Mouse (Mus musculus): ENCODE measurements around the gene Cd109. TPM values are rescaled to one million over a fixed set of nuclear protein-coding genes. Genes with fewer than 3 reads are reported as not detected.

Cd109 gene
- total and polyA plus RNA-seq, 3 experiments, result 0.13 to 0.73 (median 0.52) TPM

GRCm38 (mm10) chr9:78649398-78649797, 34.1 kb downstream of the Cd109 start:
- dilution Hi-C loops (cut with MboI; ENCODE audit: extremely low pct_ligation_motif_present, extremely low pct_unique_long_range_greater_than_20kb, low sequenced_read_pairs), result no loop called here
- peaks cover 0 to 9% of the 10 kb centered on the region in 2 experiments; a peak in 2 of 4 replicates for H3K4me1 ChIP-seq (ENCODE audit: control insufficient read depth in 1 of 2, insufficient read depth in 2 of 2)
- no peak overlapping the region for H3K4me2 ChIP-seq (ENCODE audit: insufficient read depth, low read depth, poor library complexity, severe bottlenecking)
- no peaks in the 10 kb centered on the region for H3K36me3 ChIP-seq (replicated peaks in 1 of 2; ENCODE audit: control insufficient read depth in 1 of 2, insufficient read depth in 1 of 2, low read length in 1 of 2)
- H3K79me2 ChIP-seq (replicated peaks; ENCODE audit: control insufficient read depth, extremely low read depth, insufficient read depth, poor library complexity, severe bottlenecking), result no peaks in the 10 kb centered on the region
- no peak overlapping the region for H3K9ac ChIP-seq (ENCODE audit: insufficient read depth, low read depth)
- no peaks in the 10 kb centered on the region for H3K9me3 ChIP-seq (replicated peaks; ENCODE audit: low read length)
- in situ Hi-C loops (cut with MboI; ENCODE audit: low pct_ligation_motif_present, low pct_unique_long_range_greater_than_20kb, low sequenced_read_pairs), result no loop called here
- no peak overlapping the region for H3K27ac ChIP-seq (ENCODE audit: insufficient read depth, low read depth)
- H3K27me3 ChIP-seq (replicated peaks), result no peaks in the 10 kb centered on the region
- TF ChIP-seq JUND (conservative IDR thresholded peaks at IDR 0.05; ENCODE audit: low read depth, low read length) (no peak), SMC3 (IDR thresholded peaks at IDR 0.05; ENCODE audit: low read depth, low read length) (no peak), IRF4 (IDR thresholded peaks at IDR 0.05; ENCODE audit: low read depth, low read length) (no peak), E2F4 (IDR thresholded peaks at IDR 0.05; ENCODE audit: insufficient replicate concordance, low read depth, low read length) (no peak), CHD2 (IDR thresholded peaks at IDR 0.05; ENCODE audit: low read length) (no peak), MXI1 (IDR thresholded peaks at IDR 0.05; ENCODE audit: low read depth, low read length) (no peak), MAX (IDR thresholded peaks at IDR 0.05; ENCODE audit: low read length) (no peak), MEF2A (IDR thresholded peaks at IDR 0.05; ENCODE audit: borderline replicate concordance, low read depth, low read length) (no peak), POLR2AphosphoS2 (IDR thresholded peaks at IDR 0.05; ENCODE audit: low read depth, low read length) (no peak), USF1 (IDR thresholded peaks at IDR 0.05; ENCODE audit: low read depth, low read length) (no peak), GABPA (IDR thresholded peaks at IDR 0.05; ENCODE audit: insufficient replicate concordance, low read depth, low read length) (no peak), JUN (IDR thresholded peaks at IDR 0.05; ENCODE audit: insufficient read depth, low read depth, low read length) (no peak), ZC3H11A (IDR thresholded peaks at IDR 0.05; ENCODE audit: low read depth, low read length) (no peak)
- no peak for DNase-seq (ENCODE audit: extremely low read depth)
- no peak overlapping the region for H3K4me3 ChIP-seq (replicated peaks in 1 of 3; ENCODE audit: low read depth in 2 of 3, low read length in 2 of 3, poor library complexity in 1 of 3)

GRCm38 (mm10) chr9:78657564-78657963, 42.2 kb downstream of the Cd109 start:
- Histone ChIP-seq H3K36me3 (replicated peaks in 1 of 2; ENCODE audit: control insufficient read depth in 1 of 2, insufficient read depth in 1 of 2, low read length in 1 of 2) (no peaks in the 10 kb centered on the region), H3K9ac (ENCODE audit: insufficient read depth, low read depth) (no peak overlapping the region), H3K27me3 (replicated peaks) (no peaks in the 10 kb centered on the region), H3K4me1 (ENCODE audit: control insufficient read depth in 1 of 2, insufficient read depth in 2 of 2) (peaks cover 0 to 6% of the 10 kb centered on the region in 2 experiments; a peak in 2 of 4 replicates), H3K9me3 (replicated peaks; ENCODE audit: low read length) (no peaks in the 10 kb centered on the region), H3K4me3 (replicated peaks in 1 of 3; ENCODE audit: low read depth in 2 of 3, low read length in 2 of 3, poor library complexity in 1 of 3) (no peak overlapping the region), H3K79me2 (replicated peaks; ENCODE audit: control insufficient read depth, extremely low read depth, insufficient read depth, poor library complexity, severe bottlenecking) (no peaks in the 10 kb centered on the region), H3K4me2 (ENCODE audit: insufficient read depth, low read depth, poor library complexity, severe bottlenecking) (no peak overlapping the region), H3K27ac (ENCODE audit: insufficient read depth, low read depth) (no peak overlapping the region)
- dilution Hi-C loops (cut with MboI; ENCODE audit: extremely low pct_ligation_motif_present, extremely low pct_unique_long_range_greater_than_20kb, low sequenced_read_pairs), result no loop called here
- DNase-seq (ENCODE audit: extremely low read depth), result no peak
- TF ChIP-seq JUND (conservative IDR thresholded peaks at IDR 0.05; ENCODE audit: low read depth, low read length), result no peak
- no peak for TF ChIP-seq CTCF (conservative IDR thresholded peaks at IDR 0.05 in 1 of 2, IDR thresholded peaks at IDR 0.05 in 1 of 2; ENCODE audit: low read depth in 2 of 2, low read length in 2 of 2)
- TF ChIP-seq NELFE (IDR thresholded peaks at IDR 0.05; ENCODE audit: low read depth, low read length), result no peak
- no peak for TF ChIP-seq UBTF (IDR thresholded peaks at IDR 0.05; ENCODE audit: low read depth, low read length)
- no peak for TF ChIP-seq ZC3H11A (IDR thresholded peaks at IDR 0.05; ENCODE audit: low read depth, low read length)
- TF ChIP-seq CHD1 (IDR thresholded peaks at IDR 0.05; ENCODE audit: low read depth, low read length), result no peak
- no peak for TF ChIP-seq PAX5 (IDR thresholded peaks at IDR 0.05; ENCODE audit: low read length)
- TF ChIP-seq HCFC1 (IDR thresholded peaks at IDR 0.05; ENCODE audit: low read depth, low read length), result no peak
- no peak for TF ChIP-seq MEF2A (IDR thresholded peaks at IDR 0.05; ENCODE audit: borderline replicate concordance, low read depth, low read length)
- no peak for TF ChIP-seq BHLHE40 (IDR thresholded peaks at IDR 0.05; ENCODE audit: low read depth, low read length)
- TF ChIP-seq MXI1 (IDR thresholded peaks at IDR 0.05; ENCODE audit: low read depth, low read length), result no peak
- no peak for TF ChIP-seq TCF12 (IDR thresholded peaks at IDR 0.05; ENCODE audit: low read depth, low read length)
- no peak for TF ChIP-seq ZMIZ1 (IDR thresholded peaks at IDR 0.05; ENCODE audit: low read depth, low read length)
- no peak for TF ChIP-seq EP300 (IDR thresholded peaks at IDR 0.05; ENCODE audit: low read length)
- no peak for TF ChIP-seq SIN3A (IDR thresholded peaks at IDR 0.05; ENCODE audit: low read length)
- in situ Hi-C loops (cut with MboI; ENCODE audit: low pct_ligation_motif_present, low pct_unique_long_range_greater_than_20kb, low sequenced_read_pairs), result no loop called here

Measured in CH12.LX (cell line).